Mouse (Mus musculus): ENCODE results near the gene Nes. TPM values are rescaled to one million over a fixed set of nuclear protein-coding genes. Genes with fewer than 3 reads are reported as not detected.
A peak's percentile ranks its signal among the peaks of the same experiment; 100 is the strongest.

The Nes gene
- polyA plus RNA-seq, 1 experiment from 2014 or later = 22.2 TPM

GRCm38 (mm10) chr3:87983627-87984026 is 12.7 kb downstream of the Nes start:
- H3K9ac ChIP-seq (replicated peaks; ENCODE audit: low read depth) = no peak overlapping the region
- TF ChIP-seq CTCF (IDR thresholded peaks at IDR 0.05) (no peak), EP300 (IDR thresholded peaks at IDR 0.05) (no peak)
- H3K27ac ChIP-seq (ENCODE audit: low read length) = peak overlapping the region; percentile 95
- no peaks in the 10 kb centered on the region for H3K36me3 ChIP-seq (ENCODE audit: insufficient read depth, low read length)
- WGBS = 44% methylated on average over 6 of the region's 6 CpGs
- H3K9me3 ChIP-seq (ENCODE audit: low read length) = no peaks in the 10 kb centered on the region
- H3K27me3 ChIP-seq (replicated peaks; ENCODE audit: insufficient read depth, low read length) = peaks cover 2% of the 10 kb centered on the region; the same call in 1 of the 2 replicates
- ATAC-seq (no peak), DNase-seq (ENCODE audit: low spot score) (no peak)
- peaks cover 49% of the 10 kb centered on the region; the same call in 1 of the 2 replicates for H3K4me1 ChIP-seq (ENCODE audit: insufficient read depth, low read depth, low read length)
- no peak overlapping the region for H3K4me3 ChIP-seq (ENCODE audit: low read depth, low read length)
- H3K4me2 ChIP-seq (replicated peaks; ENCODE audit: low read depth, low read length) = peak overlapping the region; percentile 39

- peak overlapping the region; percentile 95; the same call in 1 of the 2 replicates for H3K27ac ChIP-seq (ENCODE audit: low read length)
- peaks cover 4% of the 10 kb centered on the region; the same call in 1 of the 2 replicates for H3K27me3 ChIP-seq (replicated peaks; ENCODE audit: insufficient read depth, low read length)
- no peak for ATAC-seq
- peaks cover 49% of the 10 kb centered on the region; the same call in 1 of the 2 replicates for H3K4me1 ChIP-seq (ENCODE audit: insufficient read depth, low read depth, low read length)
- no peak overlapping the region for H3K9ac ChIP-seq (replicated peaks; ENCODE audit: low read depth)
- peak; percentile 4 for DNase-seq (ENCODE audit: low spot score)
- no peak overlapping the region for H3K4me3 ChIP-seq (ENCODE audit: low read depth, low read length)
- 36% methylated on average over 3 of the region's 3 CpGs for WGBS
- no peaks in the 10 kb centered on the region for H3K36me3 ChIP-seq (ENCODE audit: insufficient read depth, low read length)
- no peak overlapping the region for H3K4me2 ChIP-seq (replicated peaks; ENCODE audit: low read depth, low read length)
- no peak for TF ChIP-seq CTCF (IDR thresholded peaks at IDR 0.05)
- TF ChIP-seq EP300 (IDR thresholded peaks at IDR 0.05) = no peak
- no peaks in the 10 kb centered on the region for H3K9me3 ChIP-seq (ENCODE audit: low read length)
These were observed 13.2 kb downstream of the Nes start for GRCm38 (mm10) chr3:87984094-87984493.

- H3K27me3 ChIP-seq (replicated peaks; ENCODE audit: insufficient read depth, low read length) = peaks cover 12% of the 10 kb centered on the region; the same call in 1 of the 2 replicates
- H3K9ac ChIP-seq (replicated peaks; ENCODE audit: low read depth) = no peak overlapping the region
- DNase-seq (ENCODE audit: low spot score) = peak; percentile 39
- peaks cover 49% of the 10 kb centered on the region; the same call in 1 of the 2 replicates for H3K4me1 ChIP-seq (ENCODE audit: insufficient read depth, low read depth, low read length)
- 14% methylated on average over 12 of the region's 12 CpGs for WGBS
- no peak for TF ChIP-seq EP300 (IDR thresholded peaks at IDR 0.05)
- no peak for TF ChIP-seq CTCF (IDR thresholded peaks at IDR 0.05)
- H3K36me3 ChIP-seq (ENCODE audit: insufficient read depth, low read length) = no peaks in the 10 kb centered on the region
- no peaks in the 10 kb centered on the region for H3K9me3 ChIP-seq (ENCODE audit: low read length)
- no peak overlapping the region for H3K4me3 ChIP-seq (ENCODE audit: low read depth, low read length)
- H3K4me2 ChIP-seq (replicated peaks; ENCODE audit: low read depth, low read length) = 0 out of 2 replicates have a peak overlapping the region, but pooled peaks have one; percentile 6
- peak overlapping the region; percentile 85 for H3K27ac ChIP-seq (ENCODE audit: low read length)
- ATAC-seq = no peak
These were observed 14.8 kb downstream of the Nes start for GRCm38 (mm10) chr3:87985505-87986320.

GRCm38 (mm10) chr3:87986868-87987267 is 16.0 kb downstream of the Nes start:
- TF ChIP-seq EP300 (IDR thresholded peaks at IDR 0.05) (peak; percentile 66), CTCF (IDR thresholded peaks at IDR 0.05) (peak; percentile 100)
- H3K27ac ChIP-seq (ENCODE audit: low read length) = no peak overlapping the region
- WGBS = under 1% methylated on average over 17 of the region's 17 CpGs
- H3K27me3 ChIP-seq (replicated peaks; ENCODE audit: insufficient read depth, low read length) = peaks cover 16% of the 10 kb centered on the region; the same call in 1 of the 2 replicates
- no peaks in the 10 kb centered on the region for H3K9me3 ChIP-seq (ENCODE audit: low read length)
- peak overlapping the region; percentile 48 for H3K4me2 ChIP-seq (replicated peaks; ENCODE audit: low read depth, low read length)
- peak overlapping the region; percentile 18; the same call in 1 of the 2 replicates for H3K4me3 ChIP-seq (ENCODE audit: low read depth, low read length)
- H3K4me1 ChIP-seq (ENCODE audit: insufficient read depth, low read depth, low read length) = peaks cover 49% of the 10 kb centered on the region; the same call in 1 of the 2 replicates
- peak; percentile 97 for DNase-seq (ENCODE audit: low spot score)
- ATAC-seq = peak; percentile 73
- no peak overlapping the region for H3K9ac ChIP-seq (replicated peaks; ENCODE audit: low read depth)
- H3K36me3 ChIP-seq (ENCODE audit: insufficient read depth, low read length) = no peaks in the 10 kb centered on the region

GRCm38 (mm10) chr3:87987633-87988032 is 16.8 kb downstream of the Nes start:
- peak overlapping the region; percentile 48 for H3K4me2 ChIP-seq (replicated peaks; ENCODE audit: low read depth, low read length)
- H3K27ac ChIP-seq (ENCODE audit: low read length) = no peak overlapping the region
- H3K4me1 ChIP-seq (ENCODE audit: insufficient read depth, low read depth, low read length) = peaks cover 43% of the 10 kb centered on the region; the same call in 1 of the 2 replicates
- no peaks in the 10 kb centered on the region for H3K36me3 ChIP-seq (ENCODE audit: insufficient read depth, low read length)
- H3K9ac ChIP-seq (replicated peaks; ENCODE audit: low read depth) = no peak overlapping the region
- peak overlapping the region; percentile 18 for H3K4me3 ChIP-seq (ENCODE audit: low read depth, low read length)
- ATAC-seq = peak; percentile 13; the same call in 1 of the 2 replicates
- under 1% methylated on average over 15 of the region's 15 CpGs for WGBS
- peaks cover 18% of the 10 kb centered on the region; the same call in 1 of the 2 replicates for H3K27me3 ChIP-seq (replicated peaks; ENCODE audit: insufficient read depth, low read length)
- DNase-seq (ENCODE audit: low spot score) = peak; percentile 78
- no peaks in the 10 kb centered on the region for H3K9me3 ChIP-seq (ENCODE audit: low read length)
- TF ChIP-seq EP300 (IDR thresholded peaks at IDR 0.05) (no peak), CTCF (IDR thresholded peaks at IDR 0.05) (peak; percentile 17)

GRCm38 (mm10) chr3:87988068-87988467 is 17.2 kb downstream of the Nes start:
- DNase-seq (ENCODE audit: low spot score) (no peak), ATAC-seq (no peak)
- WGBS = 4% methylated on average over 15 of the region's 15 CpGs
- Histone ChIP-seq H3K27me3 (replicated peaks; ENCODE audit: insufficient read depth, low read length) (peaks cover 20% of the 10 kb centered on the region; the same call in 1 of the 2 replicates), H3K4me3 (ENCODE audit: low read depth, low read length) (no peak overlapping the region), H3K9ac (replicated peaks; ENCODE audit: low read depth) (no peak overlapping the region), H3K4me1 (ENCODE audit: insufficient read depth, low read depth, low read length) (peaks cover 39% of the 10 kb centered on the region; the same call in 1 of the 2 replicates), H3K4me2 (replicated peaks; ENCODE audit: low read depth, low read length) (peak overlapping the region; percentile 48), H3K36me3 (ENCODE audit: insufficient read depth, low read length) (no peaks in the 10 kb centered on the region), H3K27ac (ENCODE audit: low read length) (no peak overlapping the region), H3K9me3 (ENCODE audit: low read length) (no peaks in the 10 kb centered on the region)
- no peak for TF ChIP-seq EP300 (IDR thresholded peaks at IDR 0.05)
- no peak for TF ChIP-seq CTCF (IDR thresholded peaks at IDR 0.05)
